Mouse (Mus musculus) midbrain, embryonic 16.5 days (tissue): ENCODE results near the gene Eif2b5. TPM values are rescaled to one million over a fixed set of nuclear protein-coding genes. Genes with fewer than 3 reads are reported as not detected.
A peak's percentile ranks its signal among the peaks of the same experiment; 100 is the strongest.

Experiments used
- ATAC-seq: fragments of 200-750 bp; cut with Nextera tagmentation; 2 replicates; pipeline ENCODE4 v1.8.0; 2017; ENCODE audit warnings: moderate TSS enrichment
- H3K27ac ChIP-seq: fragments of 300-500 bp; sonication (generic); 2 replicates; pipeline ENCODE4 v1.5.1; 2014; ENCODE audit warnings: mild to moderate bottlenecking, low read length, mixed read lengths
- H3K27me3 ChIP-seq: fragments of 300-500 bp; sonication (generic); 2 replicates; pipeline ENCODE4 v1.6.1; 2014; ENCODE audit warnings: low read depth, low read length, mixed read lengths; ENCODE audit not compliant: control insufficient read depth, insufficient read depth
- H3K36me3 ChIP-seq: fragments of 300-500 bp; sonication (generic); 2 replicates; pipeline ENCODE4 v1.6.1; 2014; ENCODE audit warnings: mild to moderate bottlenecking, low read length, moderate library complexity, mixed read lengths; ENCODE audit not compliant: control insufficient read depth, insufficient read depth
- H3K4me1 ChIP-seq: fragments of 300-500 bp; sonication (generic); 2 replicates; pipeline ENCODE4 v1.6.1; 2014; ENCODE audit warnings: mild to moderate bottlenecking, low read length, mixed read lengths; ENCODE audit not compliant: control insufficient read depth, insufficient read depth
- H3K4me2 ChIP-seq: fragments of 300-500 bp; sonication (generic); 2 replicates; pipeline ENCODE4 v1.6.1; 2014; ENCODE audit warnings: mild to moderate bottlenecking, low read length, mixed read lengths
- H3K4me3 ChIP-seq: fragments of 300-500 bp; sonication (generic); 2 replicates; pipeline ENCODE4 v1.5.1; 2014; ENCODE audit warnings: low read depth, mild to moderate bottlenecking, low read length, moderate library complexity, mixed read lengths
- H3K9ac ChIP-seq: fragments of 300-500 bp; sonication (generic); 2 replicates; pipeline ENCODE4 v1.6.1; 2014; ENCODE audit warnings: low read depth, low read length, mixed read lengths
- H3K9me3 ChIP-seq: fragments of 300-500 bp; sonication (generic); replicated peaks from 2 replicates; pipeline ENCODE4 v1.6.1; 2014; ENCODE audit warnings: mild to moderate bottlenecking, low read length, mixed read lengths; ENCODE audit not compliant: control insufficient read depth, poor library complexity, severe bottlenecking
- WGBS: fragments of 180-500 bp; shearing (Covaris S2); extraction: QIAGEN DNeasy Blood & Tissue Kit; methylation state at CpG from one replicate; pipeline ENCODE4 v1.1.7; 2014; 5-methylcytosine and 5-hydroxymethylcytosine counted together
- polyA plus RNA-seq: library from polyadenylated mRNA; unstranded; fragments of >200 nt; fragmentation: Nextera tagmentation; extraction: Ambion mirVana; gene quantifications from 2 replicates; pipeline ENCODE4 v1.2.1, GENCODE M21; 2015

Eif2b5 gene
- polyA plus RNA-seq, 1 experiment from 2014 or later = 95.0 TPM

GRCm38 (mm10) chr16:20517701-20518374 is 19.2 kb downstream of the Eif2b5 start:
- Histone ChIP-seq H3K27me3 (no peaks in the 10 kb centered on the region), H3K9me3 (no peaks in the 10 kb centered on the region), H3K9ac (peak overlapping the region; percentile 98), H3K36me3 (no peaks in the 10 kb centered on the region), H3K4me3 (peak overlapping the region; percentile 95), H3K4me1 (peaks cover 26% of the 10 kb centered on the region), H3K27ac (peak overlapping the region; percentile 93), H3K4me2 (peak overlapping the region; percentile 85)
- ATAC-seq = peak; percentile 17; the same call in 1 of the 2 replicates
- 0% methylated on average over 6 of the region's 6 CpGs for WGBS

- Histone ChIP-seq H3K4me2 (no peak overlapping the region), H3K27me3 (no peaks in the 10 kb centered on the region), H3K9ac (no peak overlapping the region), H3K4me3 (no peak overlapping the region), H3K27ac (no peak overlapping the region), H3K9me3 (no peaks in the 10 kb centered on the region), H3K4me1 (peaks cover 10% of the 10 kb centered on the region), H3K36me3 (peaks cover 47% of the 10 kb centered on the region)
- WGBS = 85% methylated on average over 10 of the region's 10 CpGs
- ATAC-seq = no peak
Measured at GRCm38 (mm10) chr16:20523886-20524285, 25.3 kb downstream of the Eif2b5 start.

- Histone ChIP-seq H3K4me2 (no peak overlapping the region), H3K4me1 (no peaks in the 10 kb centered on the region), H3K36me3 (peaks cover 64% of the 10 kb centered on the region), H3K27me3 (no peaks in the 10 kb centered on the region), H3K9ac (no peak overlapping the region), H3K27ac (no peak overlapping the region), H3K4me3 (no peak overlapping the region), H3K9me3 (no peaks in the 10 kb centered on the region)
- no peak for ATAC-seq
- 91% methylated on average over 5 of the region's 5 CpGs for WGBS
Measured at GRCm38 (mm10) chr16:20528779-20529178, 30.2 kb downstream of the Eif2b5 start.

- Histone ChIP-seq H3K9ac (no peak overlapping the region), H3K4me1 (no peaks in the 10 kb centered on the region), H3K36me3 (peaks cover 58% of the 10 kb centered on the region), H3K9me3 (no peaks in the 10 kb centered on the region), H3K27me3 (no peaks in the 10 kb centered on the region), H3K4me2 (no peak overlapping the region), H3K4me3 (no peak overlapping the region), H3K27ac (no peak overlapping the region)
- 56% methylated on average over 1 of the region's 1 CpGs for WGBS
- ATAC-seq = no peak
Measured at GRCm38 (mm10) chr16:20529375-20529774, 30.8 kb downstream of the Eif2b5 start.

GRCm38 (mm10) chr16:20530941-20531340 is 32.3 kb downstream of the Eif2b5 start:
- H3K27ac ChIP-seq = no peak overlapping the region
- no peaks in the 10 kb centered on the region for H3K9me3 ChIP-seq
- H3K27me3 ChIP-seq = no peaks in the 10 kb centered on the region
- H3K4me1 ChIP-seq = no peaks in the 10 kb centered on the region
- H3K9ac ChIP-seq = no peak overlapping the region
- ATAC-seq = no peak
- H3K4me2 ChIP-seq = no peak overlapping the region
- WGBS = 95% methylated on average over 19 of the region's 20 CpGs
- H3K36me3 ChIP-seq = peaks cover 50% of the 10 kb centered on the region
- H3K4me3 ChIP-seq = no peak overlapping the region

GRCm38 (mm10) chr16:20534617-20535295 is 36.1 kb downstream of the Eif2b5 start:
- H3K36me3 ChIP-seq = peaks cover 22% of the 10 kb centered on the region
- H3K27ac ChIP-seq = no peak overlapping the region
- H3K4me3 ChIP-seq = no peak overlapping the region
- ATAC-seq = no peak
- H3K4me2 ChIP-seq = peak overlapping the region; percentile 7; the same call in 1 of the 2 replicates
- H3K4me1 ChIP-seq = peaks cover 25% of the 10 kb centered on the region
- H3K9me3 ChIP-seq = no peaks in the 10 kb centered on the region
- H3K27me3 ChIP-seq = no peaks in the 10 kb centered on the region
- 46% methylated on average over 10 of the region's 10 CpGs for WGBS
- no peak overlapping the region for H3K9ac ChIP-seq

GRCm38 (mm10) chr16:20535296-20536080 is 36.9 kb downstream of the Eif2b5 start, which contains the start of gene Ap2m1:
TSS of gene Ap2m1 (plus strand) at chr16:20535478.
- Histone ChIP-seq H3K4me1 (peaks cover 25% of the 10 kb centered on the region), H3K36me3 (peaks cover 28% of the 10 kb centered on the region), H3K4me2 (peak within 1 kb of the TSS; percentile 81), H3K9ac (peak within 1 kb of the TSS; percentile 99), H3K27ac (peak within 1 kb of the TSS; percentile 90), H3K4me3 (peak within 1 kb of the TSS; percentile 88), H3K9me3 (no peaks in the 10 kb centered on the region), H3K27me3 (no peaks in the 10 kb centered on the region)
- WGBS = under 1% methylated on average over 52 of the region's 52 CpGs
- peak; percentile 99 for ATAC-seq

GRCm38 (mm10) chr16:20536081-20536665 is 37.6 kb downstream of the Eif2b5 start:
- H3K4me1 ChIP-seq = peaks cover 25% of the 10 kb centered on the region
- H3K27ac ChIP-seq = no peak overlapping the region
- ATAC-seq = no peak
- peaks cover 29% of the 10 kb centered on the region for H3K36me3 ChIP-seq
- H3K9ac ChIP-seq = peak overlapping the region; percentile 99
- H3K9me3 ChIP-seq = no peaks in the 10 kb centered on the region
- peak overlapping the region; percentile 81 for H3K4me2 ChIP-seq
- WGBS = 36% methylated on average over 9 of the region's 9 CpGs
- H3K4me3 ChIP-seq = peak overlapping the region; percentile 88
- no peaks in the 10 kb centered on the region for H3K27me3 ChIP-seq
